Mouse (Mus musculus) kidney, postnatal 0 days (tissue): ENCODE results near the gene Irgc1. TPM values are rescaled to one million over a fixed set of nuclear protein-coding genes. Genes with fewer than 3 reads are reported as not detected.

Experiments
- ATAC-seq: fragments of 200-750 bp; cut with Nextera tagmentation; replicated peaks from 2 replicates; pipeline ENCODE4 v1.8.0; 2017; ENCODE audit warnings: low read depth, moderate number of reproducible peaks, moderate TSS enrichment, moderate library complexity; ENCODE audit not compliant: low FRiP score
- DNase-seq: peaks from one replicate; pipeline ENCODE4 v3.0.0-alpha.2; 2016; ENCODE audit warnings: low spot score
- H3K27ac ChIP-seq: fragments of 300-500 bp; sonication (generic); 2 replicates; pipeline ENCODE4 v1.5.1; 2014; ENCODE audit warnings: mild to moderate bottlenecking
- H3K27me3 ChIP-seq: fragments of 300-500 bp; sonication (generic); 2 replicates; pipeline ENCODE4 v1.6.1; 2014; ENCODE audit warnings: low read length, mixed read lengths; ENCODE audit not compliant: insufficient read depth
- H3K36me3 ChIP-seq: fragments of 300-500 bp; sonication (generic); 2 replicates; pipeline ENCODE4 v1.6.1; 2014; ENCODE audit warnings: low read length, mixed read lengths; ENCODE audit not compliant: insufficient read depth
- H3K4me1 ChIP-seq: fragments of 300-500 bp; sonication (generic); replicated peaks from 2 replicates; pipeline ENCODE4 v1.6.1; 2014; ENCODE audit warnings: antibody characterized with exemption, low read length, mixed read lengths; ENCODE audit not compliant: insufficient read depth
- H3K4me2 ChIP-seq: fragments of 300-500 bp; sonication (generic); 2 replicates; pipeline ENCODE4 v1.6.1; 2014; ENCODE audit warnings: mild to moderate bottlenecking, low read length, moderate library complexity, mixed read lengths
- H3K4me3 ChIP-seq: fragments of 300-500 bp; sonication (generic); replicated peaks from 2 replicates; pipeline ENCODE4 v1.5.1; 2014; ENCODE audit warnings: low read depth, low read length
- H3K9ac ChIP-seq: fragments of 300-500 bp; sonication (generic); 2 replicates; pipeline ENCODE4 v1.6.1; 2014; ENCODE audit warnings: low read depth, low read length
- H3K9me3 ChIP-seq: fragments of 300-500 bp; sonication (generic); replicated peaks from 2 replicates; pipeline ENCODE4 v1.6.1; 2016; ENCODE audit warnings: low read length, inconsistent platforms, mixed read lengths
- CTCF ChIP-seq: IDR thresholded peaks from 2 replicates; pipeline ENCODE4 v1.5.1; 2016; ENCODE audit warnings: antibody characterized with exemption, low read depth, mild to moderate bottlenecking, moderate library complexity
- WGBS: fragments of 180-500 bp; shearing (Covaris S2); extraction: QIAGEN DNeasy Blood & Tissue Kit; methylation state at CpG from one replicate; pipeline ENCODE4 v1.1.7; 2014; 5-methylcytosine and 5-hydroxymethylcytosine counted together
- polyA plus RNA-seq: library from polyadenylated mRNA; unstranded; fragments of >200 nt; fragmentation: Nextera tagmentation; extraction: Ambion mirVana; gene quantifications from 2 replicates; pipeline ENCODE4 v1.2.1, GENCODE M21; 2015

Irgc1 gene
- polyA plus RNA-seq, 1 experiment from 2014 or later = not detected

- no peak for TF ChIP-seq CTCF
- 88% methylated on average over 9 of the region's 9 CpGs for WGBS
- no peak for ATAC-seq
- Histone ChIP-seq H3K4me3 (no peak overlapping the region), H3K4me2 (no peak overlapping the region), H3K27ac (no peak overlapping the region), H3K9me3 (no peaks in the 10 kb centered on the region), H3K4me1 (no peaks in the 10 kb centered on the region), H3K27me3 (no peaks in the 10 kb centered on the region), H3K9ac (no peak overlapping the region), H3K36me3 (no peaks in the 10 kb centered on the region)
- DNase-seq = no peak
These were observed 6.7 kb downstream of the Irgc1 start for GRCm38 (mm10) chr7:24445266-24445926.

- TF ChIP-seq CTCF = no peak
These were observed 9.8 kb downstream of the Irgc1 start for GRCm38 (mm10) chr7:24442313-24442712.

DNA sequence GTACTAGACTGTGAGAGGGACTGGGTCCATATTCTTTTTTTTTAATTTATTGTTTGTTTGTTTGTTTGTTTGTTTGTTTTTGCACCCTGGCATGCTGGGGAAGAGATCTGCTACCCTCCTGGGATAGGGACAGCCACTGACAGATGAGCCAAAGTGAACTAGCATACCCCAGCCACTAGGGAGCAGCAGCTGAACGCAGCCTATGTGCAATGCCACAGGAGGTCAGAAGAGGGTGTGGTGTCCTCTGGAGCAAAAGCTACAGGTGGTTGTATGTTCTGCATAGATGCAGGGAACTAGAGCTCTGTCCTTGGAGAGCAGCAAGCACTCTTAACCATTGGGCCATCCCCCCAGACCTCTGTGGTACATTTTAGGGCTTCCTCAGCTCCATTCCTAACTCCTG, 10.3 kb downstream of the Irgc1 start:
- TF ChIP-seq CTCF = peak; percentile 99
- H3K27ac ChIP-seq = no peak overlapping the region
- ATAC-seq (peak; percentile 75), DNase-seq (peak; percentile 87)
- 11% methylated on average over 1 of the region's 1 CpGs for WGBS
- no peaks in the 10 kb centered on the region for H3K36me3 ChIP-seq
- H3K4me3 ChIP-seq = no peak overlapping the region
- H3K4me2 ChIP-seq = no peak overlapping the region
- no peak overlapping the region for H3K9ac ChIP-seq
- no peaks in the 10 kb centered on the region for H3K9me3 ChIP-seq
- H3K27me3 ChIP-seq = no peaks in the 10 kb centered on the region
- H3K4me1 ChIP-seq = no peaks in the 10 kb centered on the region

More at GRCm38 (mm10) chr7:24442313-24442712, 9.8 kb downstream of the Irgc1 start:
- Histone ChIP-seq H3K9me3 (no peaks in the 10 kb centered on the region), H3K9ac (no peak overlapping the region), H3K36me3 (no peaks in the 10 kb centered on the region), H3K4me1 (no peaks in the 10 kb centered on the region), H3K4me2 (no peak overlapping the region), H3K4me3 (no peak overlapping the region), H3K27ac (no peak overlapping the region), H3K27me3 (no peaks in the 10 kb centered on the region)
- 51% methylated on average over 8 of the region's 8 CpGs for WGBS
- DNase-seq (no peak), ATAC-seq (no peak)

GRCm38 (mm10) chr7:24439891-24440290, 12.2 kb downstream of the Irgc1 start:
- Histone ChIP-seq H3K27ac (no peak overlapping the region), H3K4me2 (no peak overlapping the region), H3K4me1 (no peaks in the 10 kb centered on the region), H3K27me3 (no peaks in the 10 kb centered on the region), H3K4me3 (no peak overlapping the region), H3K9me3 (no peaks in the 10 kb centered on the region), H3K9ac (no peak overlapping the region), H3K36me3 (no peaks in the 10 kb centered on the region)
- WGBS = 70% methylated on average over 7 of the region's 7 CpGs
- no peak for DNase-seq
- ATAC-seq = no peak
- no peak for TF ChIP-seq CTCF

GRCm38 (mm10) chr7:24439191-24439590, 12.9 kb downstream of the Irgc1 start:
- no peak for ATAC-seq
- no peaks in the 10 kb centered on the region for H3K27me3 ChIP-seq
- no peak for TF ChIP-seq CTCF
- H3K9me3 ChIP-seq = no peaks in the 10 kb centered on the region
- no peak overlapping the region for H3K4me3 ChIP-seq
- H3K4me2 ChIP-seq = no peak overlapping the region
- H3K4me1 ChIP-seq = no peaks in the 10 kb centered on the region
- no peak overlapping the region for H3K9ac ChIP-seq
- no peak for DNase-seq
- no peaks in the 10 kb centered on the region for H3K36me3 ChIP-seq
- WGBS = 85% methylated on average over 6 of the region's 6 CpGs
- no peak overlapping the region for H3K27ac ChIP-seq

DNA sequence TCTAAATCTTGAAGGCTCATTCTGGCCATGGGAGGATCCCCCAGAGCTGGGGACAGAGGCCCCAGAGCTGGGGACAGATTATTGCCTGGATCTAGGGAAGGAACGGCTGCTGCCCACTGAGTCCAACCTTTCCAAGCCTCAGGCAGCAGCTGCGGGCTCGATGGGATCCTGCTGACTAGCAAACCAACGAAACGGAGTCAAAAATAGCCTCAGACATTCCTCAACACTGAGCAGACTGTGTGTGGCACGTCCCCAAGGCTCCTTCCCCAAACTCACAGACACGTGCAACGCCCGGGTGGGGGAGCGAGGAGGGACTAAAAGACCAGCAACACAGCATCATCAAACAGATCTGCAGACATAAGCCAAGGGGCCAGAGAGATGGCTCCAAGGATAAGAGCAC, 14.1 kb downstream of the Irgc1 start:
- no peaks in the 10 kb centered on the region for H3K27me3 ChIP-seq
- no peak for ATAC-seq
- H3K4me1 ChIP-seq = no peaks in the 10 kb centered on the region
- no peak overlapping the region for H3K4me2 ChIP-seq
- H3K9ac ChIP-seq = no peak overlapping the region
- no peaks in the 10 kb centered on the region for H3K36me3 ChIP-seq
- DNase-seq = no peak
- 71% methylated on average over 10 of the region's 10 CpGs for WGBS
- TF ChIP-seq CTCF = no peak
- H3K9me3 ChIP-seq = no peaks in the 10 kb centered on the region
- H3K4me3 ChIP-seq = no peak overlapping the region
- H3K27ac ChIP-seq = no peak overlapping the region

DNA sequence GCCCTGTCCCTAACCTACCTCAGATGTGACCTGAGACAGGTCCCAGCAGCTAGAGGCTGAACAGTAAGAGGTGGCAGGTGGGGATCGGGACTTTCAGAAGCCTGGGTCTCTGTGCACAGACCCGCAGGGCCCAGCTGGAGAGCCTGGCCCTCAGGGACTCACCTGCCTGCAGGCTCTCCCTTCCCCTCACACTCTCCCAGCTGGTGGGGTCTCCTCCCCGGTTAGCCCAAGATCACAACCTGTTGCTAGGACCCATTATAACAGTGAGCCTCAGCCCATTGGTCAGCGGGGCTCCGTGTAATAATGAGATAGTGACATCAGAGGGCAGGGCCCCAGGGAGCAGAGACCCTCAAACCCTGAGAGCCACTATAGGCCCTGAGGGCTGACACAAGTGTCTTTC, 16.8 kb downstream of the Irgc1 start:
- WGBS = 68% methylated on average over 5 of the region's 5 CpGs
- no peaks in the 10 kb centered on the region for H3K27me3 ChIP-seq
- H3K4me1 ChIP-seq = no peaks in the 10 kb centered on the region
- no peak overlapping the region for H3K4me2 ChIP-seq
- H3K4me3 ChIP-seq = no peak overlapping the region
- H3K9ac ChIP-seq = no peak overlapping the region
- no peak for TF ChIP-seq CTCF
- no peaks in the 10 kb centered on the region for H3K36me3 ChIP-seq
- H3K9me3 ChIP-seq = no peaks in the 10 kb centered on the region
- DNase-seq (no peak), ATAC-seq (no peak)
- H3K27ac ChIP-seq = no peak overlapping the region
